Mouse (Mus musculus): Measurements from ENCODE around the gene Smarce1. TPM values are rescaled to one million over a fixed set of nuclear protein-coding genes. Genes with fewer than 3 reads are reported as not detected.

Gene Smarce1
- polyA plus RNA-seq, 1 experiment from 2014 or later, result 192 TPM

Other genes with a start within 250 kb of the Smarce1 start
- 0.57 TPM in 1 of 2 replicates, not detected in the other for gene Gjd3, start 248.0 kb downstream of the Smarce1 start, polyA plus RNA-seq (2014; fragmentation: Nextera tagmentation; extraction: Ambion mirVana)
- 338 and 339 TPM in 2 replicates for gene Top2a, start 206.8 kb downstream of the Smarce1 start, polyA plus RNA-seq (2014; fragmentation: Nextera tagmentation; extraction: Ambion mirVana)
- 353 and 365 TPM in 2 replicates for gene Igfbp4, start 189.8 kb downstream of the Smarce1 start, polyA plus RNA-seq (2014; fragmentation: Nextera tagmentation; extraction: Ambion mirVana)
- gene Tns4, start 141.7 kb downstream of the Smarce1 start, polyA plus RNA-seq (2014; fragmentation: Nextera tagmentation; extraction: Ambion mirVana), result 0.46 and 0.62 TPM in 2 replicates
- gene Ccr7, start 75.9 kb downstream of the Smarce1 start, polyA plus RNA-seq (2014; fragmentation: Nextera tagmentation; extraction: Ambion mirVana), result 0.39 and 0.41 TPM in 2 replicates
- gene Krt222, start 13.1 kb upstream of the Smarce1 start, polyA plus RNA-seq (2014; fragmentation: Nextera tagmentation; extraction: Ambion mirVana), result 0.37 and 0.44 TPM in 2 replicates
- gene Krt24, start 54.2 kb upstream of the Smarce1 start, polyA plus RNA-seq (2014; fragmentation: Nextera tagmentation; extraction: Ambion mirVana), result not detected in 2 replicates
- 0.12 and 0.23 TPM in 2 replicates for gene Krt25, start 91.9 kb upstream of the Smarce1 start, polyA plus RNA-seq (2014; fragmentation: Nextera tagmentation; extraction: Ambion mirVana)
- gene Krt26, start 106.9 kb upstream of the Smarce1 start, polyA plus RNA-seq (2014; fragmentation: Nextera tagmentation; extraction: Ambion mirVana), result 0.12 TPM in 1 of 2 replicates, not detected in the other
- not detected in 2 replicates for gene Krt27, start 120.1 kb upstream of the Smarce1 start, polyA plus RNA-seq (2014; fragmentation: Nextera tagmentation; extraction: Ambion mirVana)
- 0.15 and 0.19 TPM in 2 replicates for gene Krt28, start 143.9 kb upstream of the Smarce1 start, polyA plus RNA-seq (2014; fragmentation: Nextera tagmentation; extraction: Ambion mirVana)
- gene Krt10, start 158.3 kb upstream of the Smarce1 start, polyA plus RNA-seq (2014; fragmentation: Nextera tagmentation; extraction: Ambion mirVana), result 22.4 and 23.5 TPM in 2 replicates
- not detected in 2 replicates for gene Krt12, start 191.2 kb upstream of the Smarce1 start, polyA plus RNA-seq (2014; fragmentation: Nextera tagmentation; extraction: Ambion mirVana)
- 0.19 and 0.28 TPM in 2 replicates for gene Krt20, start 207.1 kb upstream of the Smarce1 start, polyA plus RNA-seq (2014; fragmentation: Nextera tagmentation; extraction: Ambion mirVana)